Mouse (Mus musculus): ENCODE data around the gene Nek9. TPM values are rescaled to one million over a fixed set of nuclear protein-coding genes. Genes with fewer than 3 reads are reported as not detected.

The Nek9 gene
- polyA plus RNA-seq, 1 experiment from 2014 or later, result 11.5 TPM

- TF ChIP-seq EP300 (IDR thresholded peaks at IDR 0.05) (no peak), CTCF (IDR thresholded peaks at IDR 0.05) (no peak)
- Histone ChIP-seq H3K27me3 (replicated peaks; ENCODE audit: insufficient read depth, low read length) (no peaks in the 10 kb centered on the region), H3K4me3 (ENCODE audit: low read depth, low read length) (peak overlapping the region; percentile 53), H3K4me2 (replicated peaks; ENCODE audit: low read depth, low read length) (peak overlapping the region; percentile 50), H3K4me1 (ENCODE audit: insufficient read depth, low read depth, low read length) (no peaks in the 10 kb centered on the region; the same call in 1 of the 2 replicates), H3K9ac (replicated peaks; ENCODE audit: low read depth) (peak overlapping the region; percentile 46), H3K27ac (ENCODE audit: low read length) (no peak overlapping the region), H3K36me3 (ENCODE audit: insufficient read depth, low read length) (no peaks in the 10 kb centered on the region), H3K9me3 (ENCODE audit: low read length) (no peaks in the 10 kb centered on the region)
- no peak for ATAC-seq
- no peak for DNase-seq (ENCODE audit: low spot score)
- 43% methylated on average over 3 of the region's 3 CpGs for WGBS
These were observed 69.3 kb downstream of the Nek9 start for GRCm38 (mm10) chr12:85269821-85270220.

GRCm38 (mm10) chr12:85266248-85266647 lies 72.9 kb downstream of the Nek9 start:
- no peaks in the 10 kb centered on the region for H3K27me3 ChIP-seq (replicated peaks; ENCODE audit: insufficient read depth, low read length)
- 84% methylated on average over 3 of the region's 3 CpGs for WGBS
- no peak for DNase-seq (ENCODE audit: low spot score)
- no peak for ATAC-seq
- H3K9ac ChIP-seq (replicated peaks; ENCODE audit: low read depth), result no peak overlapping the region
- no peak overlapping the region for H3K4me3 ChIP-seq (ENCODE audit: low read depth, low read length)
- no peaks in the 10 kb centered on the region; the same call in 1 of the 2 replicates for H3K4me1 ChIP-seq (ENCODE audit: insufficient read depth, low read depth, low read length)
- no peak overlapping the region for H3K27ac ChIP-seq (ENCODE audit: low read length)
- TF ChIP-seq EP300 (IDR thresholded peaks at IDR 0.05) (no peak), CTCF (IDR thresholded peaks at IDR 0.05) (no peak)
- no peaks in the 10 kb centered on the region for H3K36me3 ChIP-seq (ENCODE audit: insufficient read depth, low read length)
- no peak overlapping the region for H3K4me2 ChIP-seq (replicated peaks; ENCODE audit: low read depth, low read length)
- no peaks in the 10 kb centered on the region for H3K9me3 ChIP-seq (ENCODE audit: low read length)

- Histone ChIP-seq H3K4me2 (replicated peaks; ENCODE audit: low read depth, low read length) (no peak overlapping the region), H3K4me1 (ENCODE audit: insufficient read depth, low read depth, low read length) (no peaks in the 10 kb centered on the region; the same call in 1 of the 2 replicates), H3K36me3 (ENCODE audit: insufficient read depth, low read length) (0 out of 2 replicates have a peak, but pooled peaks cover 4% of the 10 kb centered on the region), H3K9me3 (ENCODE audit: low read length) (no peaks in the 10 kb centered on the region), H3K9ac (replicated peaks; ENCODE audit: low read depth) (no peak overlapping the region), H3K27ac (ENCODE audit: low read length) (no peak overlapping the region), H3K4me3 (ENCODE audit: low read depth, low read length) (no peak overlapping the region), H3K27me3 (replicated peaks; ENCODE audit: insufficient read depth, low read length) (no peaks in the 10 kb centered on the region)
- TF ChIP-seq CTCF (IDR thresholded peaks at IDR 0.05) (no peak), EP300 (IDR thresholded peaks at IDR 0.05) (no peak)
- 41% methylated on average over 7 of the region's 7 CpGs for WGBS
- no peak for ATAC-seq
- no peak for DNase-seq (ENCODE audit: low spot score)
These were observed 74.2 kb downstream of the Nek9 start for GRCm38 (mm10) chr12:85264940-85265339.

- Histone ChIP-seq H3K36me3 (ENCODE audit: insufficient read depth, low read length) (0 out of 2 replicates have a peak, but pooled peaks cover 4% of the 10 kb centered on the region), H3K9ac (replicated peaks; ENCODE audit: low read depth) (no peak overlapping the region), H3K27me3 (replicated peaks; ENCODE audit: insufficient read depth, low read length) (no peaks in the 10 kb centered on the region), H3K27ac (ENCODE audit: low read length) (no peak overlapping the region), H3K4me2 (replicated peaks; ENCODE audit: low read depth, low read length) (no peak overlapping the region), H3K4me3 (ENCODE audit: low read depth, low read length) (no peak overlapping the region), H3K9me3 (ENCODE audit: low read length) (no peaks in the 10 kb centered on the region), H3K4me1 (ENCODE audit: insufficient read depth, low read depth, low read length) (no peaks in the 10 kb centered on the region; the same call in 1 of the 2 replicates)
- 61% methylated on average over 8 of the region's 8 CpGs for WGBS
- TF ChIP-seq CTCF (IDR thresholded peaks at IDR 0.05) (no peak), EP300 (IDR thresholded peaks at IDR 0.05) (no peak)
- no peak for DNase-seq (ENCODE audit: low spot score)
- no peak for ATAC-seq
These were observed 74.6 kb downstream of the Nek9 start for GRCm38 (mm10) chr12:85264531-85264930.

- Histone ChIP-seq H3K4me3 (ENCODE audit: low read depth, low read length) (no peak overlapping the region), H3K27me3 (replicated peaks; ENCODE audit: insufficient read depth, low read length) (no peaks in the 10 kb centered on the region), H3K36me3 (ENCODE audit: insufficient read depth, low read length) (0 out of 2 replicates have a peak, but pooled peaks cover 4% of the 10 kb centered on the region), H3K4me1 (ENCODE audit: insufficient read depth, low read depth, low read length) (no peaks in the 10 kb centered on the region; the same call in 1 of the 2 replicates), H3K9me3 (ENCODE audit: low read length) (no peaks in the 10 kb centered on the region), H3K27ac (ENCODE audit: low read length) (no peak overlapping the region), H3K9ac (replicated peaks; ENCODE audit: low read depth) (no peak overlapping the region), H3K4me2 (replicated peaks; ENCODE audit: low read depth, low read length) (no peak overlapping the region)
- DNase-seq (ENCODE audit: low spot score), result no peak
- 79% methylated on average over 5 of the region's 5 CpGs for WGBS
- TF ChIP-seq CTCF (IDR thresholded peaks at IDR 0.05) (no peak), EP300 (IDR thresholded peaks at IDR 0.05) (no peak)
- ATAC-seq, result no peak
These were observed 76.0 kb downstream of the Nek9 start for GRCm38 (mm10) chr12:85263190-85263589.

- H3K9ac ChIP-seq (replicated peaks; ENCODE audit: low read depth), result no peak overlapping the region
- no peaks in the 10 kb centered on the region; the same call in 1 of the 2 replicates for H3K4me1 ChIP-seq (ENCODE audit: insufficient read depth, low read depth, low read length)
- no peaks in the 10 kb centered on the region for H3K27me3 ChIP-seq (replicated peaks; ENCODE audit: insufficient read depth, low read length)
- no peak overlapping the region for H3K27ac ChIP-seq (ENCODE audit: low read length)
- DNase-seq (ENCODE audit: low spot score), result peak; percentile 60
- H3K9me3 ChIP-seq (ENCODE audit: low read length), result no peaks in the 10 kb centered on the region
- ATAC-seq, result peak; percentile 50
- H3K4me3 ChIP-seq (ENCODE audit: low read depth, low read length), result no peak overlapping the region
- WGBS, result 53% methylated on average over 10 of the region's 10 CpGs
- no peak overlapping the region for H3K4me2 ChIP-seq (replicated peaks; ENCODE audit: low read depth, low read length)
- H3K36me3 ChIP-seq (ENCODE audit: insufficient read depth, low read length), result 0 out of 2 replicates have a peak, but pooled peaks cover 4% of the 10 kb centered on the region
- TF ChIP-seq EP300 (IDR thresholded peaks at IDR 0.05) (no peak), CTCF (IDR thresholded peaks at IDR 0.05) (no peak)
These were observed 76.7 kb downstream of the Nek9 start for GRCm38 (mm10) chr12:85262489-85262888.
